Mouse (Mus musculus) liver, adult 2 months (tissue): ENCODE measurements around the gene Phldb2.

ENCODE experiments used
- CTCF ChIP-seq: fragments of 200-500 bp; IDR thresholded peaks from 2 replicates; pipeline ENCODE4 v1.5.1; 2011; ENCODE audit warnings: low read depth, low read length, control low read depth
- POLR2A ChIP-seq: fragments of 200-500 bp; IDR thresholded peaks from 2 replicates; pipeline ENCODE4 v1.6.1; 2011; ENCODE audit warnings: low read length, control low read depth; ENCODE audit not compliant: insufficient read depth; ENCODE audit errors: extremely low read depth

- no peak for TF ChIP-seq POLR2A
- no peak for TF ChIP-seq CTCF
These were observed 129.4 kb downstream of the Phldb2 start for GRCm38 (mm10) chr16:45824025-45824424.
